Mouse (Mus musculus): Measurements from ENCODE around the gene Syt2. TPM values are rescaled to one million over a fixed set of nuclear protein-coding genes. Genes with fewer than 3 reads are reported as not detected.

The Syt2 gene
- polyA plus RNA-seq, 1 experiment from 2014 or later, result 0.34 TPM

DNA sequence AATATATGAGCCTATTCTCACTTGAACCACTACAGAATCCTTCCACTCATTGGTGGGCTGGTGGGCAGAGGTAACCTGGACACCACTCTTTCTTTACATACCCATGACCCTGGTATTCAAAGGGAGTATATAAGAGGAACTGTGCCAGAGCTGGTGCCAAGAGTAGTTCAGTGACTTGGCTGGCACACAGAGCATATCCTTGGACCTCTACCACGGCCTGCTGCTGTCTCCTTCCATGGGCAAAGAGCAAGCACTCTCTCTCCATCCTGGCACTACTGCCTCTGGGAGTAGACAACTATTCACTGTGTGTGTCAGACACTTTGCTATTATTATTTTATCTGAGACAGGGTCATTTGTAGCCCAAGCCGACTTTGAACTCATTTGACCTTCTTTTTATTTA is 49.8 kb downstream of the Syt2 start:
- Histone ChIP-seq H3K4me1 (replicated peaks) (0 out of 2 replicates have a peak, but pooled peaks cover 4% of the 10 kb centered on the region), H3K36me3 (no peaks in the 10 kb centered on the region), H3K27me3 (peaks cover 4% of the 10 kb centered on the region; the same call in 1 of the 2 replicates), H3K9me3 (replicated peaks) (no peaks in the 10 kb centered on the region), H3K27ac (no peak overlapping the region), H3K9ac (no peak overlapping the region), H3K4me3 (no peak overlapping the region), H3K4me2 (no peak overlapping the region)
- no peak for ATAC-seq (replicated peaks; ENCODE audit: insufficient number of reproducible peaks, insufficient read depth, low FRiP score, low read depth)
- WGBS, result 61% methylated on average over 2 of the region's 2 CpGs

DNA sequence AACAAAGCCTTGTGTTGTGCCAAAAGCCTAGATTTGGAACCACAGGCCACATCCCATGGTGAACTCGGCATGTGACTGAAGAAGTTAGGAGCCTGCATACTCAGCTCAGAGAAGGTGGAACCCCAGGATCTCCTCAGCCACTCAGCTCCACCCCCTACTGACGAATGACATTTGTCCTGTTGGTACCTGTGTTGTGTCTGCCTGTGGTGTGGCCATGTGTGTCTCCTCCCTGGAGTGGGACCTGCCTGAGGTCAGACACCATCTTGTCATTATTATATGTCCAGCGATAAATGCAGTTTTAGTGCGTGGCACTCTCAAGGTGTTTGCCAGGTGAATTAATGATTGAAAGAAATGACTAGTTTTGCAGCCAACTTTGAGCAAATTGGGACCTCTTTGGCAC is 50.6 kb downstream of the Syt2 start:
- Histone ChIP-seq H3K4me2 (no peak overlapping the region), H3K4me1 (replicated peaks) (0 out of 2 replicates have a peak, but pooled peaks cover 4% of the 10 kb centered on the region), H3K36me3 (no peaks in the 10 kb centered on the region), H3K27me3 (peaks cover 4% of the 10 kb centered on the region; the same call in 1 of the 2 replicates), H3K4me3 (no peak overlapping the region), H3K9me3 (replicated peaks) (no peaks in the 10 kb centered on the region), H3K27ac (no peak overlapping the region), H3K9ac (no peak overlapping the region)
- 80% methylated on average over 4 of the region's 4 CpGs for WGBS
- no peak for ATAC-seq (replicated peaks; ENCODE audit: insufficient number of reproducible peaks, insufficient read depth, low FRiP score, low read depth)

DNA sequence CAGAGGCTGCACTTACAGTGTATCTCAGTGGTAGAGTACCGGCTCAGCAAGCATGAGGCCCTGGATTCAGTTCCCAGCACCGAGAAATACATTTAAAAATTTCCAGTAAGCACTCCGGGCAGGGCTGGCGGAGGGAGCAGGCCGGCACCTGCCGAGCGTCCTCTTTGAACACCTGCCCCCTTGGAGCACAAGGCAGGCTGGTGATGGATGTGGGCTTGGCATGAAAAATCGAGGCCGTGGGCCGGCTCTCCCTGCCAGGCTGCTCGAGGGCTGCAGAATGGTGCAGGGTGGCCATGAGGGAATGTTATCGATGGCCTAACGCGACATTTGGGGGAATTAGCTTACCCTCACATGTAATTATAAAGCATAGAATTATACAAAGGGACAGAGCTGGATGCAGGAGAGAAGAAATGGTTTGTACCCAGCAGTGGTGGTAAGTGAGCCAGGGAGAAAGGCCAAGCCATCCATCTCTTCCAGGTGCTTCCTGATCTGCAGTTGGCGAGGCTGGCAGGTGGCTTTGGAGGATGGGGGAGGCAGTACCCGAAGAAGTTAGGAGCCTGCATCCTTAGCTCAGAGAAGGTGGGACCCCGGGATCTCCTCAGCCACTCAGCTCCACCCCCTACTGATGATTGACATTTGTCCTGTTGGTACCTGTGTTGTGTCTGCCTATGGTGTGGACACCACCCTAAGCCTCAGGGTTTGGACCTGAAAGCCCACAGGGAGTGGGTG is 51.2 kb downstream of the Syt2 start:
- no peak overlapping the region for H3K4me2 ChIP-seq
- H3K9me3 ChIP-seq (replicated peaks), result no peaks in the 10 kb centered on the region
- WGBS, result 87% methylated on average over 17 of the region's 17 CpGs
- peaks cover 4% of the 10 kb centered on the region; the same call in 1 of the 2 replicates for H3K27me3 ChIP-seq
- H3K9ac ChIP-seq, result no peak overlapping the region
- H3K27ac ChIP-seq, result no peak overlapping the region
- H3K36me3 ChIP-seq, result no peaks in the 10 kb centered on the region
- H3K4me3 ChIP-seq, result no peak overlapping the region
- no peak for ATAC-seq (replicated peaks; ENCODE audit: insufficient number of reproducible peaks, insufficient read depth, low FRiP score, low read depth)
- 0 out of 2 replicates have a peak, but pooled peaks cover 4% of the 10 kb centered on the region for H3K4me1 ChIP-seq (replicated peaks)

DNA sequence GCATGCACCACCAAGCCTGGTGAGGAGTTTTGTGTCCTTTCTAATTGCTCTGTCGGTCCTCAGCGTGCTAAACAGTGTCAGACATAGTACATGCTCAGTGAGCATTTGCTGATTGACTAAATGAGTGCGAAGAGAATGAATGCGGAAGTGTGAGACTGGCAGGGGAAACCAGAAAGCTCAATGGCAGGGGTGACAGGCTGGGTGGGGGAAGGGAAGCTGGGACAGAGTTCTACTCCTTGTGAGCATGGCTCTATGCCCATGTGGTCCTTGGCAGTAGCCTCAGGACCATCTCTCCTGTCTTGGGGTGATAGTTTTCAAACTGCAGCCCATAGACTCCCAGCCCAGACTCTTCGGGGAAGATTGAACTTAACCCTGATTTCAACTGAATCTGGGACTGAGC is 52.0 kb downstream of the Syt2 start:
- Histone ChIP-seq H3K4me2 (no peak overlapping the region), H3K4me3 (no peak overlapping the region), H3K9ac (no peak overlapping the region), H3K4me1 (replicated peaks) (0 out of 2 replicates have a peak, but pooled peaks cover 4% of the 10 kb centered on the region), H3K27me3 (peaks cover 4% of the 10 kb centered on the region; the same call in 1 of the 2 replicates), H3K9me3 (replicated peaks) (no peaks in the 10 kb centered on the region), H3K36me3 (no peaks in the 10 kb centered on the region), H3K27ac (no peak overlapping the region)
- ATAC-seq (replicated peaks; ENCODE audit: insufficient number of reproducible peaks, insufficient read depth, low FRiP score, low read depth), result no peak
- 77% methylated on average over 5 of the region's 5 CpGs for WGBS

DNA sequence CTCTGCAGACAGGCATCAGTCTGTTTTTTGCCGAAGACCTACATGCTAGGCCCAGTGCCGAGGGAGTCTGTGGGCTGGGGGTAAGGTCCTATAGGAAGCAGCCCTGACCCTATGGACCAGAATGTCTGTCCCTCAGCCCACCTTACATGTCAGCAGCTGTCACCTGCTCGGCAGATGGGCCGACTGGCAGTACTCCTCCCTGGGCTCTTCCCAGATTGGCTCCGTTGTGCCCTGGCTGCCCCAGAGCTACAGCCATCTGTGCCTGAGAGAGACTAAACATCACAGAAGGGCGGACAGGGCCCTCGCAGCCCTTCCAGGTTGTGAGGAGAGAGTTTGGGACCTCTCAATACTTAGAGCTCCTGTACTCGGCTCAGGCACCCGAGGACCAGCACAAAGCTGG is 52.9 kb downstream of the Syt2 start:
- Histone ChIP-seq H3K27me3 (peaks cover 4% of the 10 kb centered on the region; the same call in 1 of the 2 replicates), H3K4me1 (replicated peaks) (0 out of 2 replicates have a peak, but pooled peaks cover 4% of the 10 kb centered on the region), H3K4me3 (no peak overlapping the region), H3K4me2 (no peak overlapping the region), H3K9ac (no peak overlapping the region), H3K36me3 (no peaks in the 10 kb centered on the region), H3K27ac (no peak overlapping the region), H3K9me3 (replicated peaks) (no peaks in the 10 kb centered on the region)
- no peak for ATAC-seq (replicated peaks; ENCODE audit: insufficient number of reproducible peaks, insufficient read depth, low FRiP score, low read depth)
- WGBS, result 62% methylated on average over 9 of the region's 9 CpGs

DNA sequence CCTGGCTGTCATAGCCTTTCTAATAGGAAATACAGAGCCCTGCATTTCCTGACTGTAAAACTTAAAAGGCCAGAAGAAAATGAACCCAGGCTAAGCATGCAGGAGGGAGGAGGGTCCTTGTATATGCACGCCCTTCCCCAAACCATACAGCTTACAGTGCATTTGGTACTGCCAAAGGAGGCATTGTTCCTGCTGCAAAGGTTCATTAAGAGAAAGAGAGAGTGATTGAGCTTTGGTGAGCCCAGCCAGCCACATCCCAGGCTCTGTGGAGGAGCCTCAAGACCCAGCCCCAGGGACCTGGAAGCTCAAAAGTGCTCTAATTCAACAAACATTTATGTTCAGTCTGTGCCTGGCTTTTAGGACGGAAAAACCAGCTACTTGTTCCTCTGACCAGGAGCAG is 53.7 kb downstream of the Syt2 start:
- Histone ChIP-seq H3K36me3 (no peaks in the 10 kb centered on the region), H3K9me3 (replicated peaks) (no peaks in the 10 kb centered on the region), H3K4me2 (no peak overlapping the region), H3K4me1 (replicated peaks) (0 out of 2 replicates have a peak, but pooled peaks cover 4% of the 10 kb centered on the region), H3K9ac (no peak overlapping the region), H3K27me3 (peaks cover 5% of the 10 kb centered on the region), H3K4me3 (no peak overlapping the region), H3K27ac (no peak overlapping the region)
- WGBS, result 79% methylated on average over 2 of the region's 2 CpGs
- ATAC-seq (replicated peaks; ENCODE audit: insufficient number of reproducible peaks, insufficient read depth, low FRiP score, low read depth), result no peak

DNA sequence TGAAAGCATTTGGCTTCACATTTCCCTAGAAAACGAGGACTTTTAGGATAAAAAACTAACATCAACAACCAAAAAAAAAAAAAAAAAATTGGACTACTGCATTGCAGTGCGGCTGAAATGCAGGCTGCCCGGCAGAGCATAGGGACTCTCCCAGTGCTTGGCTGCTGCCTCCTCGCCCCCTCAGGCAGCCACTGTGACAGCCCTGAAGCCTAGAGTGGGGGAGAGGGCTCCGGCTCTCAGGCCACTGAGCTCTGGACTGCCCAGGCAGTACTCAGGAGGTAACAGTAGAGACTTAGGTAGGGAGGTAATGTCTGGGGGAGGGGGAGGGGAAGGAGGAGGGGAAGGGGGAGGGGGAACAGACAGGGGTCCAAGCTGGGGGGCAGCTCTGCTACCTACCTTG is 54.2 kb downstream of the Syt2 start:
- 60% methylated on average over 5 of the region's 5 CpGs for WGBS

DNA sequence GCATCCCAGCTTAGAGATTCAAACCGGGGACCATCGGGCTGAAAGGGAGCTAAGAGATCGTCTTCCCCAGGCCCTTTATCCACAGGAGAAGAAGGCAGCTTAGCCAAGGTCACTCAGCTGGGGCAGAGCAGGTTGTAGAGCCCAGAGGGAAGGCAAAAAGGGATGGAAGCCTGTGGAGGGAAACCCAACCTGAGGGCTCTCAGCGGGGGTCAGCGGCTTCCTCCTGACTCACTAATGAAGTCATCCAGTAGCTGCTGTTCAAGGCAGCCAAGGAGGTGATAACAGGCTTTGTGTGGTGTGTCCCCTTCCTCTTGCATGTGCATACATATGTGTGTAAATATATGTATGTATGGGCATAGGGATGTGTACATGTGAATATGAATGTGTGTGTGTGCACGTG is 54.7 kb downstream of the Syt2 start:
- no peak for ATAC-seq (replicated peaks; ENCODE audit: insufficient number of reproducible peaks, insufficient read depth, low FRiP score, low read depth)
- no peak overlapping the region for H3K4me3 ChIP-seq
- no peak overlapping the region for H3K27ac ChIP-seq
- H3K4me1 ChIP-seq (replicated peaks), result 0 out of 2 replicates have a peak, but pooled peaks cover 4% of the 10 kb centered on the region
- 27% methylated on average over 6 of the region's 6 CpGs for WGBS
- H3K4me2 ChIP-seq, result no peak overlapping the region
- H3K9me3 ChIP-seq (replicated peaks), result no peaks in the 10 kb centered on the region
- no peak overlapping the region for H3K9ac ChIP-seq
- peaks cover 15% of the 10 kb centered on the region for H3K27me3 ChIP-seq
- H3K36me3 ChIP-seq, result no peaks in the 10 kb centered on the region

More for the DNA sequence above, 54.2 kb downstream of the Syt2 start:
- Histone ChIP-seq H3K4me3 (no peak overlapping the region), H3K9me3 (replicated peaks) (no peaks in the 10 kb centered on the region), H3K4me1 (replicated peaks) (0 out of 2 replicates have a peak, but pooled peaks cover 4% of the 10 kb centered on the region), H3K27me3 (peaks cover 9% of the 10 kb centered on the region), H3K36me3 (no peaks in the 10 kb centered on the region), H3K9ac (no peak overlapping the region), H3K4me2 (no peak overlapping the region), H3K27ac (no peak overlapping the region)
- no peak for ATAC-seq (replicated peaks; ENCODE audit: insufficient number of reproducible peaks, insufficient read depth, low FRiP score, low read depth)

DNA sequence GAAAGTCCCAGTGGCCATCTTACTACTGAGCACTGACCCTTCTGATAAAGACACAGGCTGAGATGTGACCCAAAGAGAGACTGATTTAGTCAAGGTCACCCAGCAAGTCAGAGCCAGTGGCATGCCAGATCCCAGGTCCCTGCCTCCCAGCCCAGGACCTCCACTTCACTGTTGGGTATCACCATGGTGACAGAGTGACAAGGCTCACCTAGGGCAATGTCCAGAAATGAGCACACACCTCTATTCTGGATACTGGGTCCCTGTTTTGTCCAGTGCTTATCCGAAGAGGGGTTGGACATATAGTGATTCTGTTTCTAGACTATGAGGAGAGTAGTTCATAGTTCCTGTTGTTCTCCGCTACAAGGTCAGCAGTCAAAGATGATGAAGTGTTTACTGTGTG is 56.8 kb downstream of the Syt2 start:
- Histone ChIP-seq H3K4me1 (replicated peaks) (0 out of 2 replicates have a peak, but pooled peaks cover 4% of the 10 kb centered on the region), H3K4me2 (no peak overlapping the region), H3K9ac (no peak overlapping the region), H3K9me3 (replicated peaks) (no peaks in the 10 kb centered on the region), H3K36me3 (no peaks in the 10 kb centered on the region), H3K27me3 (peaks cover 34% of the 10 kb centered on the region), H3K4me3 (no peak overlapping the region), H3K27ac (no peak overlapping the region)
- ATAC-seq (replicated peaks; ENCODE audit: insufficient number of reproducible peaks, insufficient read depth, low FRiP score, low read depth), result no peak
- WGBS, result 80% methylated on average over 2 of the region's 2 CpGs

DNA sequence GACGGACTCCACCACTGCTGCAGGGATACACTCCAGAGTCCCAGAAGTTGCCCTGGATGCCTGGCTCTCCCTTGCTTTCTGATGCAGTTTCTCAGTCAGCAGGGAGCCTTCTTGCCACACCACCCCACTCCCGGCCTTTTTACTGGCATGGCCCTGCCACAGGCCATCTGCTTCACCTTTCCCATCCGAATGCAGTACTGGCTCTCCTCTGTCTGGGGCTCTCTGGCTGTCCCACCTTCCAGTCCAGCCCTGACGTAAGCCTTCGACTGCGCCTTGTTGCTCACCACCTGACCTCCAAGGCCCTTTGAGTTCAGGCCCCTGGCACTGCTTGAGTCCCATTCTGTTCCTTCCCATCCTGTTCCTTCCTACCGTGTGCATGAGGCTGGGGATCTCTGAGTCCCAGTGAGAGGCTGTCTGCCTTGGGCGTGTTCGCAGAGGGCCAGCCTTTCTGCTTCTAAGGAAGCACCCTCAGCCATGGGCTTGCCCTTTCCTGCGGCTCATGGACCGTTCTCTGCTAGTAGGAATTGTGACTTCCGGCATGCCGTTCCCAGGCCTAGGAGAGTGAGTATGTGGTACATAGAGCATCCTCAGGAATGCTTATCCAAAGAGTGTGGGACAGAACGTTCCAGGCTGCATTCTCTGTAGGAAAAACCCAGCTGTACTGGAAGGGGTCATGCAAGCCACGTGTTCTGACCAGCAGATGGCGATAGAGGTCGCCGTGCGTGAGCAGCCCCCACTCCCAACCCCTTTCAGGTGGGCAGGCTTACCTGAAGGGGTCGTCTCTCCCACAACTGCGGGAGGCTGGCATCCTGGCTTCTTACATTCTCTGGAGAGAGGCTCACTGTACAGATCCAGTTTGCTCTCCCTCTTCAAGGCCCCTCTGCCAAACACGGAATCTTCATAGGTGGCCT is 58.2 kb downstream of the Syt2 start:
- H3K27me3 ChIP-seq, result peaks cover 45% of the 10 kb centered on the region
- ATAC-seq (replicated peaks; ENCODE audit: insufficient number of reproducible peaks, insufficient read depth, low FRiP score, low read depth), result no peak
- no peak overlapping the region for H3K4me2 ChIP-seq
- H3K36me3 ChIP-seq, result no peaks in the 10 kb centered on the region
- no peak overlapping the region for H3K27ac ChIP-seq
- 36% methylated on average over 22 of the region's 22 CpGs for WGBS
- H3K4me1 ChIP-seq (replicated peaks), result peaks cover 13% of the 10 kb centered on the region
- H3K9me3 ChIP-seq (replicated peaks), result no peaks in the 10 kb centered on the region
- H3K9ac ChIP-seq, result no peak overlapping the region
- H3K4me3 ChIP-seq, result no peak overlapping the region

DNA sequence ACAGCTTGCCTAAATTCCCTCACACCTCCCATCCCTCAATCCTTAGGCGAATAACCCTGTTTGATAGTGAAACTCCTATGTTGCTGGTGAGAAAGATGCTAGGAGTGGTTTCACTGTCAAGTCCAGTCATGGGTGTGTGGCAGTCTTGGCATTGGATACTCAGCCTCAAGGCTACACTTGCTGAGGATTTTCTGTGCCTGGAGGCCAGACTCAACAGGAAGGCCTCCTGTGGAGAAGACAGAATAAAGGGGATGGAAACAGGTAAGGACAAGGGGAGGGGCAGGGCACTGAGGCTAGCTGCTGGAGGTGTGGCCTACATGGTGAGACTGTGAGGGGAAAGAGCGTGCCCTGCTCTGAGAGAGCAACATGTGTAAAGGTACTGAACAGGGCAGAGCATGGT is 60.1 kb downstream of the Syt2 start:
- Histone ChIP-seq H3K4me3 (no peak overlapping the region), H3K27ac (no peak overlapping the region), H3K4me2 (no peak overlapping the region), H3K27me3 (peaks cover 63% of the 10 kb centered on the region), H3K9me3 (replicated peaks) (no peaks in the 10 kb centered on the region), H3K36me3 (no peaks in the 10 kb centered on the region), H3K4me1 (replicated peaks) (peaks cover 20% of the 10 kb centered on the region), H3K9ac (no peak overlapping the region)
- ATAC-seq (replicated peaks; ENCODE audit: insufficient number of reproducible peaks, insufficient read depth, low FRiP score, low read depth), result no peak
- WGBS, result 57% methylated on average over 2 of the region's 2 CpGs

Measured in heart, embryonic 15.5 days (tissue).